Mouse (Mus musculus) embryo, embryonic 11.5 days (tissue): ENCODE measurements around the gene Gm3336.
A peak's percentile ranks its signal among the peaks of the same experiment; 100 is the strongest.

Experiments used
- DNase-seq: peaks from one replicate; pipeline ENCODE4 v3.0.0-alpha.2; 2012; ENCODE audit warnings: low read depth, low spot score

Gm3336 gene

GRCm38 (mm10) chr8:70763354-70763753, 45.0 kb downstream of the Gm3336 start:
- DNase-seq = no peak

- DNase-seq = no peak
Measured at GRCm38 (mm10) chr8:70764026-70764425, 45.7 kb downstream of the Gm3336 start.

- no peak for DNase-seq
Measured at GRCm38 (mm10) chr8:70764676-70765075, 46.3 kb downstream of the Gm3336 start.

- DNase-seq = no peak
Measured at GRCm38 (mm10) chr8:70765329-70765728, 47.0 kb downstream of the Gm3336 start.

GRCm38 (mm10) chr8:70765838-70766570, 47.7 kb downstream of the Gm3336 start:
- no peak for DNase-seq

- DNase-seq = no peak
Measured at GRCm38 (mm10) chr8:70766571-70767440, 48.5 kb downstream of the Gm3336 start.

GRCm38 (mm10) chr8:70767503-70767902, 49.2 kb downstream of the Gm3336 start:
- DNase-seq = no peak

- DNase-seq = no peak
Measured at GRCm38 (mm10) chr8:70768231-70768776, 50.0 kb downstream of the Gm3336 start.

- DNase-seq = no peak
Measured at GRCm38 (mm10) chr8:70768956-70769355, 50.6 kb downstream of the Gm3336 start.

- DNase-seq = peak; percentile 93
Measured at GRCm38 (mm10) chr8:70769359-70769758, 51.0 kb downstream of the Gm3336 start.

GRCm38 (mm10) chr8:70769858-70770257, 51.5 kb downstream of the Gm3336 start:
- no peak for DNase-seq

GRCm38 (mm10) chr8:70770748-70771147, 52.4 kb downstream of the Gm3336 start:
- DNase-seq = no peak

GRCm38 (mm10) chr8:70771217-70771616, 52.9 kb downstream of the Gm3336 start:
- no peak for DNase-seq

- DNase-seq = no peak
Measured at GRCm38 (mm10) chr8:70772075-70772474, 53.7 kb downstream of the Gm3336 start.
